8 mouse cellular contexts compared by ENCODE assay signal in the genomic region with DNA sequence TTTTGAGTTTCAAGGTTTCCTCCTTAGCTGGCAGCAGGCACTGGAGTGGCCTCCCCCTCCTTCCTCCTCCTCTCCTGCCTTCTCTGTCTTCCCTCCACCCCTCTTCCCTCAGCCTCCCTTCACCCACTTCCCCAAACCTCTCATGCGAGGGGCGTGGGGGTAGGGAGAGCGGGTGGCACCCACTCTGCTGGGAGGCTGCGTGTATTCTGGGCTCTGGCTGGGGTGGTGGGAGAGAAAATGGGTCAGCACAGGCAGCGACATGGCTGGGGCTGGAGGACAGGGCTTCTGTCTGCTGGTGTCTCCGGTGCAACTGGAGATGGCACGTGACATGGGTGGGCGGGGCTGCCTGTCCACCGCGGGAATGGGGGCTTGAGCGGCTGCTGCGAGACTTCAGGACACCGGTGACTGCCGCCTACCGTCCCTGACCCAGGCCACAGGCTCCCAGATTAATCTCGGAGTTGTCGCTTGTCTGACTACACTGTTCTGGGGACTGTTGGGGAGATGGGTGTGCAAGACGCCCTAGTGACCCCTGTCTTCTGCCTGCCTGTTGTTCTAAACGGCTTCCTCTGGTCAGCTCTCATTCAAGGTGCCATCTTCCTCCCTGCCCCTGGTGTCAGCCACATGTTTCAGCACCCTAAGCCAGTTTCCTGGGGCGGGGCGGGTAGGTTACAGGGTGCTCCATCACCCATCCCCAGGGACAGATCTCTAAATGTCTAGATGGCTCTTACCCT.
DNase-seq lines count a peak whose midpoint lies in the region; ATAC-seq lines count a peak whose summit lies in the region.

No protein-coding gene starts in this region.

- H3K36me3 ChIP-seq in intestine, embryonic 16.5 days (ENCODE audit: control insufficient read depth, insufficient read depth, low read length): no peaks in the 10 kb centered on the region
- H3K36me3 ChIP-seq in liver, embryonic 16.5 days (ENCODE audit: control insufficient read depth, insufficient read depth): no peaks in the 10 kb centered on the region
- H3K36me3 ChIP-seq in neural tube, embryonic 12.5 days: no peaks in the 10 kb centered on the region
- no peaks in the 10 kb centered on the region for H3K36me3 ChIP-seq in stomach, embryonic 16.5 days (ENCODE audit: control insufficient read depth, insufficient read depth, low read length)

- H3K4me2 ChIP-seq in intestine, embryonic 16.5 days (ENCODE audit: low read depth, low read length): peak overlapping the region; percentile 82
- peak overlapping the region; percentile 91 for H3K4me2 ChIP-seq in liver, embryonic 16.5 days (ENCODE audit: low read depth, low read length)
- H3K4me2 ChIP-seq in neural tube, embryonic 12.5 days (replicated peaks): peak overlapping the region; percentile 82
- H3K4me2 ChIP-seq in stomach, embryonic 16.5 days (ENCODE audit: low read depth, low read length): peak overlapping the region; percentile 80

- 4% methylated on average over 21 of the region's 21 CpGs for WGBS in intestine, embryonic 16.5 days
- WGBS in liver, embryonic 16.5 days (ENCODE audit: insufficient replicate concordance): under 1% methylated on average over 21 of the region's 21 CpGs
- WGBS in neural tube, embryonic 12.5 days: 5% methylated on average over 21 of the region's 21 CpGs
- 3% methylated on average over 21 of the region's 21 CpGs for WGBS in stomach, embryonic 16.5 days

- H3K9ac ChIP-seq in intestine, embryonic 16.5 days (ENCODE audit: low read depth, low read length): peak overlapping the region; percentile 78
- H3K9ac ChIP-seq in liver, embryonic 16.5 days (ENCODE audit: low read depth, low read length): peak overlapping the region; percentile 76
- peak overlapping the region; percentile 69 for H3K9ac ChIP-seq in neural tube, embryonic 12.5 days
- H3K9ac ChIP-seq in stomach, embryonic 16.5 days (ENCODE audit: low read length): peak overlapping the region; percentile 76

- peak overlapping the region; percentile 52 for H3K4me3 ChIP-seq in intestine, embryonic 16.5 days (ENCODE audit: low read length)
- H3K4me3 ChIP-seq in liver, embryonic 16.5 days (ENCODE audit: low read depth, low read length): peak overlapping the region; percentile 56
- peak overlapping the region; percentile 39 for H3K4me3 ChIP-seq in neural tube, embryonic 12.5 days
- H3K4me3 ChIP-seq in stomach, embryonic 16.5 days (replicated peaks; ENCODE audit: low read length): peak overlapping the region; percentile 50

- H3K4me1 ChIP-seq in intestine, embryonic 16.5 days (ENCODE audit: control insufficient read depth, insufficient read depth, low read length): peaks cover 9% of the 10 kb centered on the region
- peaks cover 51% of the 10 kb centered on the region for H3K4me1 ChIP-seq in liver, embryonic 16.5 days (ENCODE audit: control insufficient read depth, low read depth, low read length)
- peaks cover 21% of the 10 kb centered on the region for H3K4me1 ChIP-seq in neural tube, embryonic 12.5 days
- H3K4me1 ChIP-seq in stomach, embryonic 16.5 days (ENCODE audit: control insufficient read depth, insufficient read depth, low read length): peaks cover 27% of the 10 kb centered on the region; the same call in 1 of the 2 replicates

- peak; percentile 92 for ATAC-seq in intestine, embryonic 16.5 days
- ATAC-seq in liver, embryonic 16.5 days (ENCODE audit: low read depth): peak; percentile 72
- ATAC-seq in neural tube, embryonic 12.5 days (ENCODE audit: low FRiP score, low read depth): peak; percentile 91
- peak; percentile 80 for ATAC-seq in stomach, embryonic 16.5 days (ENCODE audit: insufficient read depth, low FRiP score)

- H3K27me3 ChIP-seq in intestine, embryonic 16.5 days (replicated peaks; ENCODE audit: control insufficient read depth, insufficient read depth, low read length): no peaks in the 10 kb centered on the region
- no peaks in the 10 kb centered on the region for H3K27me3 ChIP-seq in liver, embryonic 16.5 days (ENCODE audit: control insufficient read depth, insufficient read depth, low read depth, low read length)
- H3K27me3 ChIP-seq in neural tube, embryonic 12.5 days (replicated peaks): no peaks in the 10 kb centered on the region
- H3K27me3 ChIP-seq in stomach, embryonic 16.5 days (ENCODE audit: control insufficient read depth, insufficient read depth, low read length): no peaks in the 10 kb centered on the region

- H3K27ac ChIP-seq in intestine, embryonic 16.5 days (ENCODE audit: low read length): 0 out of 2 replicates have a peak overlapping the region, but pooled peaks have one; percentile 29
- H3K27ac ChIP-seq in liver, embryonic 16.5 days (ENCODE audit: low read length): peak overlapping the region; percentile 92
- H3K27ac ChIP-seq in neural tube, embryonic 12.5 days: no peak overlapping the region
- H3K27ac ChIP-seq in stomach, embryonic 16.5 days (ENCODE audit: low read length): peak overlapping the region; percentile 47

- no peaks in the 10 kb centered on the region for H3K9me3 ChIP-seq in intestine, embryonic 16.5 days (ENCODE audit: control insufficient read depth, low read length)
- H3K9me3 ChIP-seq in liver, embryonic 16.5 days (replicated peaks; ENCODE audit: control insufficient read depth, low read length): no peaks in the 10 kb centered on the region
- H3K9me3 ChIP-seq in neural tube, embryonic 12.5 days: no peaks in the 10 kb centered on the region
- no peaks in the 10 kb centered on the region for H3K9me3 ChIP-seq in stomach, embryonic 16.5 days (replicated peaks; ENCODE audit: control insufficient read depth, low read length)

- DNase-seq in left cerebral cortex, adult 18-20 months (ENCODE audit: low spot score in 2 of 2): peak; percentile 51 to 61
- DNase-seq in left cerebral cortex, adult 11 months (ENCODE audit: low spot score): no peak
- peak; percentile 92 for DNase-seq in embryo, embryonic 11 days
- peak; percentile 37 to 77 for DNase-seq in gastrocnemius, postnatal 4 days (ENCODE audit: low spot score in 2 of 2)
